In the genomic region with DNA sequence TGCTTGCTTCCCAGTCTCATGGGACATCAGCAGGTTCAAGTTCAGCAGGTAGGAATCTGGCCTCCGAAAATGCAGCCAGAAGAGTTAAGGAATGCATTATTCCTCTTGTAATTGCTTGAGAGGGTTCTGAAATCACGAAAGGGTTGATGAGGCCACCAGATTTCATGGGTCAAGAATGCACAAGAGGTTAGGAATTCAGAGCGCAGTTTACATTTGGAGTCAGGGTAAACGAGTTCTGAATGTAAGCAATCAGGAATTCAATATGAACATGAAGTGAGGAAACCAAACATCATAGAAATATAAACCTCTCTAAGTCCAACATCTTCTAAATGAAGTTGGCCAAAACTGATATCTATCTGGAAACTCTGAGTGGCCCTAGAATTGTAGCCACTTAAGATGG, we compare ENCODE assay signal across 26 mouse cellular contexts.
DNase-seq lines count a peak whose midpoint lies in the region; ATAC-seq and TF ChIP-seq lines count a peak whose summit lies in the region.
"Had no signal": no experiment of that assay in that cellular context is flagged by ENCODE, and none has a peak within 500 bp of the region (broad histone marks: within the 10 kb centered on the region; RNA-seq: fewer than 3 reads in every experiment).

No protein-coding gene starts in this region.

- no peaks in the 10 kb centered on the region for H3K27me3 ChIP-seq in lung, embryonic 16.5 days (ENCODE audit: control insufficient read depth, insufficient read depth, low read depth, low read length)
- H3K27me3 ChIP-seq: CH12.LX; embryonic facial prominence, embryonic 12.5 days; forebrain, embryonic 13.5 days; forebrain, embryonic 15.5 days had no signal

- no peak overlapping the region for H3K4me2 ChIP-seq in lung, embryonic 16.5 days (ENCODE audit: low read depth, low read length)
- H3K4me2 ChIP-seq: embryonic facial prominence, embryonic 12.5 days; forebrain, embryonic 13.5 days; forebrain, embryonic 15.5 days had no signal

- H3K9me3 ChIP-seq in lung, embryonic 16.5 days (ENCODE audit: control insufficient read depth, low read length) = no peaks in the 10 kb centered on the region
- H3K9me3 ChIP-seq: embryonic facial prominence, embryonic 10.5 days; embryonic facial prominence, embryonic 12.5 days; forebrain, embryonic 13.5 days; forebrain, embryonic 15.5 days; G1E had no signal

- DNase-seq in embryo, embryonic 10 days (ENCODE audit: low spot score) = peak; percentile 4
- DNase-seq in embryo, embryonic 9.5 days (ENCODE audit: extremely low spot score) = no peak
- no peak for DNase-seq in lung, postnatal 4 days
- DNase-seq in lung, postnatal 25 days (ENCODE audit: low spot score) = peak; percentile 14
- no peak for DNase-seq in lung, adult 2 months
- DNase-seq: adrenal gland, adult 8-10 months; adrenal gland, postnatal 14 days; adrenal gland, postnatal 36 days; B cell, adult 2 months; cerebellum, adult 11-12 months; cerebellum, adult 2 months; cerebellum, adult 9-10 months; cerebellum, postnatal 10 days; cerebellum, postnatal 25 days; embryo, embryonic 11 days; forebrain, postnatal 0 days had no signal

- H3K9ac ChIP-seq in lung, embryonic 16.5 days (ENCODE audit: low read length) = no peak overlapping the region
- H3K9ac ChIP-seq: embryonic facial prominence, embryonic 12.5 days; forebrain, embryonic 13.5 days; forebrain, embryonic 15.5 days; forebrain, postnatal 0 days had no signal

- TF ChIP-seq CTCF in lung, adult 2 months (IDR thresholded peaks at IDR 0.05; ENCODE audit: insufficient read depth, low read length) = no peak

- H3K27ac ChIP-seq in lung, embryonic 16.5 days (ENCODE audit: low read length) = no peak overlapping the region
- H3K27ac ChIP-seq: embryonic facial prominence, embryonic 10.5 days; embryonic facial prominence, embryonic 12.5 days; forebrain, embryonic 13.5 days; forebrain, embryonic 15.5 days had no signal

- H3K36me3 ChIP-seq in lung, embryonic 16.5 days (ENCODE audit: control insufficient read depth, insufficient read depth, low read length) = no peaks in the 10 kb centered on the region
- H3K36me3 ChIP-seq: embryonic facial prominence, embryonic 10.5 days; embryonic facial prominence, embryonic 12.5 days; forebrain, embryonic 15.5 days; G1E had no signal

- WGBS in lung, embryonic 16.5 days = 48% methylated on average over 4 of the region's 4 CpGs
- WGBS in lung, adult 2 months = 59% methylated on average over 4 of the region's 4 CpGs

- no peak overlapping the region for H3K4me3 ChIP-seq in lung, embryonic 16.5 days (ENCODE audit: low read length)
- H3K4me3 ChIP-seq in lung, adult 2 months (replicated peaks; ENCODE audit: extremely low read depth, low read depth, low read length) = no peak overlapping the region
- H3K4me3 ChIP-seq: embryonic facial prominence, embryonic 10.5 days; embryonic facial prominence, embryonic 12.5 days; forebrain, embryonic 13.5 days; forebrain, embryonic 15.5 days had no signal

- H3K4me1 ChIP-seq in lung, embryonic 16.5 days (replicated peaks; ENCODE audit: control insufficient read depth, insufficient read depth, low read length) = no peaks in the 10 kb centered on the region
- H3K4me1 ChIP-seq in lung, adult 2 months (ENCODE audit: control insufficient read depth, insufficient read depth, low read length) = no peaks in the 10 kb centered on the region
- H3K4me1 ChIP-seq: embryonic facial prominence, embryonic 10.5 days; embryonic facial prominence, embryonic 12.5 days; forebrain, embryonic 13.5 days; forebrain, embryonic 15.5 days had no signal

- no peak for TF ChIP-seq POLR2A in lung, adult 2 months (IDR thresholded peaks at IDR 0.05; ENCODE audit: borderline replicate concordance, extremely low read depth, low read depth, low read length)

- peak; percentile 52 for ATAC-seq in lung, embryonic 16.5 days (ENCODE audit: low read depth)
- ATAC-seq: activated CD4-positive, CD25-positive, alpha-beta regulatory T cell, adult 4 months; CD4-positive, CD25-positive, alpha-beta regulatory T cell, adult 4 months; forebrain, embryonic 13.5 days; forebrain, embryonic 15.5 days; forebrain, postnatal 0 days; Patski had no signal

Comparison
In these comparisons a context has a peak if more than half of its experiments do, and no peak if none do; other contexts are left out.
1. DNase-seq: peak in embryo, embryonic 10 days (single experiment) and lung, postnatal 25 days (single experiment); none in embryo, embryonic 9.5 days (single experiment), lung, postnatal 4 days (0 of 2) and lung, adult 2 months (single experiment).